Mouse (Mus musculus): Measurements from ENCODE around the gene Stard13. TPM values are rescaled to one million over a fixed set of nuclear protein-coding genes. Genes with fewer than 3 reads are reported as not detected.

Gene Stard13
- polyA plus RNA-seq, 1 experiment = 4.9 TPM

- no peak for TF ChIP-seq POLR2A (IDR thresholded peaks at IDR 0.05; ENCODE audit: low read depth, low read length)
- TF ChIP-seq CTCF (IDR thresholded peaks at IDR 0.05; ENCODE audit: extremely low read depth, insufficient read length, insufficient replicate concordance, low read depth, low read length) = no peak
- Histone ChIP-seq H3K4me1 (ENCODE audit: control insufficient read depth, insufficient read depth, insufficient read length, low read length) (peaks cover 2% of the 10 kb centered on the region; the same call in 1 of the 2 replicates), H3K4me3 (ENCODE audit: low read depth, low read length) (no peak overlapping the region), H3K27me3 (ENCODE audit: control insufficient read depth, insufficient read depth, low read length) (no peaks in the 10 kb centered on the region), H3K36me3 (ENCODE audit: control insufficient read depth, insufficient read depth, low read length) (no peaks in the 10 kb centered on the region), H3K27ac (ENCODE audit: insufficient read depth, low read depth, low read length) (no peak overlapping the region)
- 50% methylated on average over 4 of the region's 4 CpGs for WGBS
Measured at GRCm38 (mm10) chr5:151205017-151205416, 28.6 kb downstream of the Stard13 start.

- WGBS = 77% methylated on average over 5 of the region's 5 CpGs
- TF ChIP-seq CTCF (IDR thresholded peaks at IDR 0.05; ENCODE audit: extremely low read depth, insufficient read length, insufficient replicate concordance, low read depth, low read length) (no peak), POLR2A (IDR thresholded peaks at IDR 0.05; ENCODE audit: low read depth, low read length) (no peak)
Measured at GRCm38 (mm10) chr5:151202925-151203324, 30.7 kb downstream of the Stard13 start.

GRCm38 (mm10) chr5:151201220-151201619 lies 32.4 kb downstream of the Stard13 start:
- TF ChIP-seq POLR2A (IDR thresholded peaks at IDR 0.05; ENCODE audit: low read depth, low read length) (no peak), CTCF (IDR thresholded peaks at IDR 0.05; ENCODE audit: extremely low read depth, insufficient read length, insufficient replicate concordance, low read depth, low read length) (no peak)
- no peak overlapping the region for H3K27ac ChIP-seq (ENCODE audit: insufficient read depth, low read depth, low read length)
- no peak overlapping the region for H3K4me3 ChIP-seq (ENCODE audit: low read depth, low read length)
- H3K36me3 ChIP-seq (ENCODE audit: control insufficient read depth, insufficient read depth, low read length) = no peaks in the 10 kb centered on the region
- H3K4me1 ChIP-seq (ENCODE audit: control insufficient read depth, insufficient read depth, insufficient read length, low read length) = peaks cover 5% of the 10 kb centered on the region; the same call in 1 of the 2 replicates
- no peaks in the 10 kb centered on the region for H3K27me3 ChIP-seq (ENCODE audit: control insufficient read depth, insufficient read depth, low read length)
- 90% methylated on average over 3 of the region's 3 CpGs for WGBS

More at GRCm38 (mm10) chr5:151202925-151203324, 30.7 kb downstream of the Stard13 start:
- H3K36me3 ChIP-seq (ENCODE audit: control insufficient read depth, insufficient read depth, low read length) = no peaks in the 10 kb centered on the region
- H3K4me3 ChIP-seq (ENCODE audit: low read depth, low read length) = no peak overlapping the region
- no peaks in the 10 kb centered on the region for H3K27me3 ChIP-seq (ENCODE audit: control insufficient read depth, insufficient read depth, low read length)
- no peak overlapping the region for H3K27ac ChIP-seq (ENCODE audit: insufficient read depth, low read depth, low read length)
- H3K4me1 ChIP-seq (ENCODE audit: control insufficient read depth, insufficient read depth, insufficient read length, low read length) = peaks cover 2% of the 10 kb centered on the region; the same call in 1 of the 2 replicates

- Histone ChIP-seq H3K27ac (ENCODE audit: insufficient read depth, low read depth, low read length) (no peak overlapping the region), H3K4me3 (ENCODE audit: low read depth, low read length) (no peak overlapping the region), H3K27me3 (ENCODE audit: control insufficient read depth, insufficient read depth, low read length) (no peaks in the 10 kb centered on the region), H3K4me1 (ENCODE audit: control insufficient read depth, insufficient read depth, insufficient read length, low read length) (peaks cover 4% of the 10 kb centered on the region; the same call in 1 of the 2 replicates), H3K36me3 (ENCODE audit: control insufficient read depth, insufficient read depth, low read length) (no peaks in the 10 kb centered on the region)
- TF ChIP-seq CTCF (IDR thresholded peaks at IDR 0.05; ENCODE audit: extremely low read depth, insufficient read length, insufficient replicate concordance, low read depth, low read length) = no peak
- TF ChIP-seq POLR2A (IDR thresholded peaks at IDR 0.05; ENCODE audit: low read depth, low read length) = no peak
- 78% methylated on average over 3 of the region's 3 CpGs for WGBS
Measured at GRCm38 (mm10) chr5:151199235-151199634, 34.4 kb downstream of the Stard13 start.

- H3K27me3 ChIP-seq (ENCODE audit: control insufficient read depth, insufficient read depth, low read length) = no peaks in the 10 kb centered on the region
- no peak overlapping the region for H3K27ac ChIP-seq (ENCODE audit: insufficient read depth, low read depth, low read length)
- 35% methylated on average over 13 of the region's 13 CpGs for WGBS
- H3K36me3 ChIP-seq (ENCODE audit: control insufficient read depth, insufficient read depth, low read length) = no peaks in the 10 kb centered on the region
- H3K4me3 ChIP-seq (ENCODE audit: low read depth, low read length) = no peak overlapping the region
- no peak for TF ChIP-seq CTCF (IDR thresholded peaks at IDR 0.05; ENCODE audit: extremely low read depth, insufficient read length, insufficient replicate concordance, low read depth, low read length)
- no peak for TF ChIP-seq POLR2A (IDR thresholded peaks at IDR 0.05; ENCODE audit: low read depth, low read length)
- peaks cover 3% of the 10 kb centered on the region; the same call in 1 of the 2 replicates for H3K4me1 ChIP-seq (ENCODE audit: control insufficient read depth, insufficient read depth, insufficient read length, low read length)
Measured at GRCm38 (mm10) chr5:151196603-151197272, 36.9 kb downstream of the Stard13 start.

- H3K4me3 ChIP-seq (ENCODE audit: low read depth, low read length) = no peak overlapping the region
- no peak overlapping the region for H3K27ac ChIP-seq (ENCODE audit: insufficient read depth, low read depth, low read length)
- no peaks in the 10 kb centered on the region for H3K27me3 ChIP-seq (ENCODE audit: control insufficient read depth, insufficient read depth, low read length)
- TF ChIP-seq CTCF (IDR thresholded peaks at IDR 0.05; ENCODE audit: extremely low read depth, insufficient read length, insufficient replicate concordance, low read depth, low read length) = no peak
- TF ChIP-seq POLR2A (IDR thresholded peaks at IDR 0.05; ENCODE audit: low read depth, low read length) = no peak
- peaks cover 3% of the 10 kb centered on the region; the same call in 1 of the 2 replicates for H3K4me1 ChIP-seq (ENCODE audit: control insufficient read depth, insufficient read depth, insufficient read length, low read length)
- no peaks in the 10 kb centered on the region for H3K36me3 ChIP-seq (ENCODE audit: control insufficient read depth, insufficient read depth, low read length)
- 87% methylated on average over 3 of the region's 3 CpGs for WGBS
Measured at GRCm38 (mm10) chr5:151193885-151194520, 39.6 kb downstream of the Stard13 start.

GRCm38 (mm10) chr5:151192266-151192665 lies 41.4 kb downstream of the Stard13 start:
- TF ChIP-seq POLR2A (IDR thresholded peaks at IDR 0.05; ENCODE audit: low read depth, low read length) = no peak
- TF ChIP-seq CTCF (IDR thresholded peaks at IDR 0.05; ENCODE audit: extremely low read depth, insufficient read length, insufficient replicate concordance, low read depth, low read length) = no peak

More at GRCm38 (mm10) chr5:151192266-151192665, 41.4 kb downstream of the Stard13 start:
- H3K4me1 ChIP-seq (ENCODE audit: control insufficient read depth, insufficient read depth, insufficient read length, low read length) = peaks cover 3% of the 10 kb centered on the region; the same call in 1 of the 2 replicates
- no peaks in the 10 kb centered on the region for H3K27me3 ChIP-seq (ENCODE audit: control insufficient read depth, insufficient read depth, low read length)
- WGBS = 72% methylated on average over 2 of the region's 2 CpGs
- H3K27ac ChIP-seq (ENCODE audit: insufficient read depth, low read depth, low read length) = no peak overlapping the region
- H3K36me3 ChIP-seq (ENCODE audit: control insufficient read depth, insufficient read depth, low read length) = no peaks in the 10 kb centered on the region
- H3K4me3 ChIP-seq (ENCODE audit: low read depth, low read length) = no peak overlapping the region
